Mouse (Mus musculus) liver, adult 2 months (tissue): ENCODE measurements around the gene Gpx5.

ENCODE experiments used
- CTCF ChIP-seq: fragments of 200-500 bp; IDR thresholded peaks from 2 replicates; pipeline ENCODE4 v1.5.1; 2011; ENCODE audit warnings: low read depth, low read length, control low read depth
- POLR2A ChIP-seq: fragments of 200-500 bp; IDR thresholded peaks from 2 replicates; pipeline ENCODE4 v1.6.1; 2011; ENCODE audit warnings: low read length, control low read depth; ENCODE audit not compliant: insufficient read depth; ENCODE audit errors: extremely low read depth

GRCm38 (mm10) chr13:21275815-21276550 is 16.5 kb downstream of the Gpx5 start:
- TF ChIP-seq CTCF (no peak), POLR2A (no peak)
